Mouse (Mus musculus) embryo, embryonic 10.5 days (tissue): Measurements from ENCODE around the gene Dnajc6.

Experiments used
- DNase-seq: peaks from one replicate; pipeline ENCODE4 v3.0.0-alpha.2; 2015; ENCODE audit warnings: low spot score

Gene Dnajc6

GRCm38 (mm10) chr4:101507571-101508422 is 11.3 kb downstream of the Dnajc6 start:
- DNase-seq: peak; percentile 81

DNA sequence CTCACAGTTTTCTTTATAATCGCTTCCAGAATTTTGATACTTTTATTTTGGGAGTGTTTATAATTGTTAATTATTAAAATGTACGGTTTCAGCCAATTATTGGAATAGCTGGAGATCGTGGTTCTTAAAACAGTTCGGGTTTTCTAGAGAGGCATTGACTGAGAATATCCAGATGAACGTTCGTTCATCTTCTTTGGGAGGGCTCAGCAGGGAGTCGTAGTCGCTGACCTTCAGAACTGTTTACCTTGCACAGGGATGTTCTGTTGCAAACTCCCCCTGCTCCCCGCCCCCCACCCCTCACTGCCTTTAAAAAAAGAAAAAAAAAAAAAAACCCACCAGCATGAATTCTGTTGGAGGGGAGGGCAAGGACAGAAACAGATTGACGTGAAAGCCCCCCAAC is 12.0 kb downstream of the Dnajc6 start:
- peak; percentile 22 for DNase-seq

GRCm38 (mm10) chr4:101508851-101509577 is 12.6 kb downstream of the Dnajc6 start:
- peak; percentile 55 for DNase-seq

- peak; percentile 2 for DNase-seq
These were observed 13.9 kb downstream of the Dnajc6 start for GRCm38 (mm10) chr4:101510111-101510903.

DNA sequence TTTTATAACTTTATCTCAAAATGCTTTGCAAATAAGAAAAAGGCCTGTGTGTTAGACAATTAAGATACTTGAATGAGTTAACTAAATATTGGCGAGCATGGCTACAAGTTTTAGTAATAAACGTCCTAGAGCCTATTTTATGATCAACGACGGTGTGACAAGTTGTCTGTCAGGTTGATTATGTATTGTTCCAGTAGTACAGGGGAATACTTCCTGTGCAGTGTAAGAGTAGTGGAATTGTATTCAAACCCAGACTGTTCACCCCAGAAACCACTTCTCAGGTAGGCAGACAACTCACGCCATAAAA is 14.4 kb downstream of the Dnajc6 start:
- no peak for DNase-seq

DNA sequence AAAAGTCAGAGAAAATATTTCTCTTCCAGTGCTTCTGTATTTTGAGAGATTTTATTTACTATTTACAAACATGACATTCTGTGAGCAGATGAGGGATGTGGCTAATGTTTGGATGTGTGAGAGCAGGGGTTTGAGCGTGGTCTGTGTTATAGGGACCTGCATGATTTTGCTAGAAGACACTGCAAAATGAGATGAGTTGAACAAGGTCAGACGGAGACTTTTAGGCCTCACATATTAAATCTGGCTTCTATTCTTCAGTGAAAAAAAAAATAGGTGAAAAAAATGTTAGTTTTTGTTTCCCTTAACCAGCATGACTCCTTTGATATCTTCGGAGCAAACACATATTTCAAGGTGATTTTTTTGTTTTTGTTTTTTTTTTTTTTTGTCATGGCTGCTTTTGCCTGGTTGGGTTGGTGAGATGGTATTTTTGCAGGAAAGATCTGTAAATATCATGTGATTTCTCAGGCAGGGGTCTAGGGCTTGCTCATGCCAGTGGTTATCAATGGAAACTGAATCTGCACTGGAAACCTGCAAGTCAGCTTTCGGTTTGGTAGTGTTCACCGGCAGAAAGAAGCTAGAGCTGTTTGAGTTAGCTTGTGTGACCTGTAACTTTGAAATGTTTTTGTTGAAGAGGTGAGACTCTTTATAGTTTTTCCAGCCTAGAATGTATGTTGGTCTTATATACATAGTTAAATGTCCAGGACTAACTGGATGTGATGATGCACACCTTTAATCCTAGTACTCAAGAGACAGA is 15.5 kb downstream of the Dnajc6 start:
- no peak for DNase-seq

DNA sequence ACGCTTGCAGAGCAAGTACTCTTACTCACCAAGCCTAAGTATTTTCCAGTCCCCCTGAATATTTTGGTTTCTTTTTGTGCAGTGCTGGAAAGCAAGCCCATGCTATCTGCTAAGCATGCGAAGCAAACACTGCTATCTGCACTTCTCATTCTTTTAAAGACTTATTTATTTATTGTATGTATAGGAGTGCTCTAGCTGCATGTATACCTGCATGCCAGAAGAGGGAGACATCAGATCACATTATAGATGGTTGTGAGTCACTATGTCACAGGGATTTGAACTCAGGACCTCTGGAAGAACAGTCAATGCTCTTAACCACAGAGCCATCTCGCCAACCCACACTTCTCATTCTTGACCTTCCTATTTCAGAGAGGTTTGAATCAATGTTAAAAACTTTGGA is 16.8 kb downstream of the Dnajc6 start:
- DNase-seq: no peak

DNA sequence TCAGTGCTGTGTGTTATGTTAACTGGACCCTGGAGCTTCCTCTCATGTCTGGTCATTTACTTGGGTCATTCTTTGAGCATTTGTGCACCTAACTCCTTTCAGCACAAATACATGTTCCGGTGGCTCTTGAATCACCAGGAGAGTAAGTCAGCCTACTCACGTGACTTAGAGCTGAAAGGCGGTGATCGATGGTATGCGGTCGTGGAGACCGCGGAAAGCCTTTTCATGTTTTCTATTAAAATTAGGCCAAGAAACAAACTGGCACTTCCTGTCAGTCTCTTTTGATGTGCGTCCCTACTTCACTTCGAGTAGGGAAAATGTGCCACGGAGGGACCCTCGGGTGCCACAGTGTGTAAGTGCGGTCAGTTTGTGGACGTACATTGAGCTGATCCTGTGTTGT is 19.4 kb downstream of the Dnajc6 start:
- DNase-seq: no peak

DNA sequence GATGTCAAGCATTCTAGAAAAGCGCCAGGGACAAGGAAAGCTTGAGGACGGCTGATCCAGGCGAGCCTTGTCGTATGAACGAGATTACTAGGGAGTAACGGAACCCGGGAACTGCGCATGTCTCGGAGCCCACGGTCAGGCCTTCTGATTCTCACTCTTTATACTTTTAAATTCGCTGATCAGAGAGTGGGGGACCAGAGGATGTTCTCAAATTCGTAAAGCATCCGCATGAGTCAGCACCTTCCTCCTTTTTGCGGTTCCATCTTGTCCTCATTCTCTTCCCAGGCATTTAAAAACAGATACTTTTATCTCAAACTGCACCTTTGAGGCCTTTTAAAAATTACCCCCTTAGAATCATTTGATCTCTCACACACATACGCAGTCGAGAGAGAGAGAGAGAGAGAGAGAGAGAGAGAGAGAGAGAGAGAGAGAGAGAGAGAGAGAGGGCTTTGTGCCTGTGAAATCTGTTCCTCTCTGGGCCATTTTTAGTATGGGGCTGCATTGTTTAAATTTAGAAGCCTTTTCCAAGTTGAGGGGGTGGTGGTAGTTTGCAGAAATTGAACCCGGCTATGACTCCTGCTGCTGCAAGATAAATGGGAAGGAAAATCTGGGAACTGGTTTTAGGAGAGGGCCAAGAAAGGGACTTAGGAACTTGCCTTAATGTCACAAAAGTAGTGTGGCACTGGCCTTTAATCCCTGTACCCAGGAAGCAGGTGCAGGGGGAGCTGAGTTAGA is 20.2 kb downstream of the Dnajc6 start:
- DNase-seq: no peak

GRCm38 (mm10) chr4:101531901-101532300 is 35.5 kb downstream of the Dnajc6 start:
- DNase-seq: no peak

DNA sequence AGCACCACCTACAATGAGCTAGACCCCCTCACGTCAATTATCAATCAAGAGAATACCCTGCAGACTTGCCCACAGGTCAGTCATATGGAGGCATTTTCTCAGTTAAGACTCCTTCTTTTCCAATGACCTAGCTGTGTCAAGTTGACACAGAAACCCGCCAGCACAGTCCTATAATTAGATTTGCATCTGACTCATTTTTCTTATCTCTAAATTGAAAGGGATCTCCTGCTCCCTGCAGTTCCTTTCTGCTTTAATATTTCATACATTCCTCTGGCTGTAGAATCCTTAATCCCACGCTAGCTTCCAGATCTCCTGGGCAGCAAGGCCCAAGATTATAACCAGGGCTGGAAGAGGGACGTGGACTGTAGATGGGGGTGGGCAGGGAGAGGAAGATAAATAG is 44.1 kb downstream of the Dnajc6 start:
- DNase-seq: no peak

- DNase-seq: peak; percentile 40
These were observed 53.6 kb downstream of the Dnajc6 start for GRCm38 (mm10) chr4:101549958-101550591.

DNA sequence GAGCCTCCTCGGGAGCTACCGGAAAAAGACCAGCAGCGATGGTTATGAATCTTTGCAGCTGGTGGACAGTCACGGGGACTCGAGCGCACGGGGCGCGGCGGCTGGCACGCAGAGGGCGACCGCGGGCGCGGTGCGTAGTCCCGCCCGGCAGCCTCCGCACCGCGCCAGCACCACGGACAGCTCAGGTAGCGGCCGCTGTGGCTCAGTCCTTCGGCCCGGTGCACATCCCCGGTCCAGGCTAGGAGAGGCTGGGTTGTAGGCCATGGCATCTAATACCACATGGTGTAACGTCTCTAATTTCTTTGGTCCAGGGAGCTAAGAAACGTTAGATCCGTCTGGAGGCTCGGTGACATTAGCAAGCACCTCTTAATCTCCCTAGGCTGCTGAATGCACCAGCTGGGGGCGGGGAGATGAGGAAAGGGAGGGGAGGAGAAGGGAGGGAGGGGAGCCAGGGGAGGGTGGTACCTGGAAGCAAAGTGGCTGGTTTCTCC is 54.3 kb downstream of the Dnajc6 start:
- peak; percentile 73 for DNase-seq

- DNase-seq: no peak
These were observed 55.0 kb downstream of the Dnajc6 start for GRCm38 (mm10) chr4:101551425-101551824.

DNA sequence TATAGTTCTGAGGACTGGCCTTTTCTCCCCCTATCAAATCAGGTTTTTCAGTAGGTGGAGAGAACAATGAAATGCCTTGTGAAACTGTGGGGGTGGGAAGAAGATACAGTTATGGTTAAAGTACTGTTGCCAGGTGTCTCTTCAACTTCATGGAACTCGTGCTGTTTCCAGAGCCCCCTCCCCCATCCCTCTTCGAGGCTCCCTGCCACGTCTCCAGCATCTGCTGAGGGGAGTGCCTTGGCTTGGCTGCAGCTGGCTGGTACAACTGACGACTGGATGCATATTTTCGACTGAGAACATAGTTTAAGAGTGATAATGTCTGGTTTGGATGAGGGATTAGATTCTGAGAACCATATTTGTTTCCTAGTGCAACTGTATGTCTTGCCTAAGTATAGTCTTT is 55.9 kb downstream of the Dnajc6 start:
- DNase-seq: no peak

DNA sequence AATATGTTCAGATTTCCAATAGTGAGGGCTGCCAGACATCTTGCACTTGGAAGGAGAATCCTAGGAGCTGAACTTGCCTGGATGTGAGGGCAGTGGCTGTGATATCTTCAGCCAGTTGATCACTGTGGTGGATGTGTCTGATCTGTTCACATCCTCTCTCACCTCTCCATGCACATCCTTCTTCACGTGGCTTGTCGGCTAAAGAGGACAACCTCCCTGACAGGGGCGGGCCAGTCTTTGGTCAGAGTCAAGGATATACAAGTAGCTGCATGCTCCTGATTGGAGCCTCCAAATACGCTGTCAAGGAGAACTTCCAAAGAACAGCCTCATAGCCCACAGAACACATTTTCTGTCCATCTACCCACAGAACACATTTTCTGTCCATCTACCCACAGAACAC is 58.6 kb downstream of the Dnajc6 start:
- DNase-seq: no peak

DNA sequence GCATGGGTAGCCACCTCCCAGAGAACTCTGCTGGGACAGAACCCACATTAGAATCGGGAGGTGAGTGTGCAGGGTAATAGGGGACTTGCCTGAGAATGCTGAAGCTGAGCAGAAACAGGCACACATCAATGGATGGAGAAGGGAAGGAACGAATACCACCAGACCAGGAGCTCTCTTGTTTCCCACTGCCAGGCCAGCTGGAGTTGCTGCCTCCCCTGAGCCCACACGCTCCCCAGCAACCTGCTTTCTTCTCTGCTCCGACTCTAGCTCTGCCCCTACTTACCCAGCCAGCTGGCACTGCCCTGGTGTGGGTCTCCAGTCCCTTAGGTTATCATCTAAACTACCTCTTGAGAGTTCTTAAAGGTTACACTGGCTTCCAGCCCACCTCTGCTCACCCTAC is 63.7 kb downstream of the Dnajc6 start:
- DNase-seq: no peak

DNA sequence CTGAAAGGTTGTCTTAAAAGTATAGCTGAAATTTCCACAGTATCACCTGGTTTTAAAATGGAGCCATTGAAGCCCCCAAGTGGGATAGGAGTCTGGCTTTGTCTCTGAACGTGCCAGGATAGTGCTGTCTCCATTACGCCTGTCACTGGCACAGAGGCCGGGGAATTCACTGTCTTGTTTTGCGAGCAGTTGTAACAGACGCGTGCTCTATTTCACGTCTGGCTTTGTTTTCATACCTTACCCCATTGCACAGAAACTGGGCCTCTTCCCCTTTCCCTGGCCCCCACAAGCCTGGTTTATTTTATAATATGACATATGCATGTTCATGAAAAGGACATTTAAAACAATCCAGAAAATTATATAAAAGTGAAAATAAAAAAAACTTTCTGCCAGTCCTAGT is 66.4 kb downstream of the Dnajc6 start:
- no peak for DNase-seq

DNA sequence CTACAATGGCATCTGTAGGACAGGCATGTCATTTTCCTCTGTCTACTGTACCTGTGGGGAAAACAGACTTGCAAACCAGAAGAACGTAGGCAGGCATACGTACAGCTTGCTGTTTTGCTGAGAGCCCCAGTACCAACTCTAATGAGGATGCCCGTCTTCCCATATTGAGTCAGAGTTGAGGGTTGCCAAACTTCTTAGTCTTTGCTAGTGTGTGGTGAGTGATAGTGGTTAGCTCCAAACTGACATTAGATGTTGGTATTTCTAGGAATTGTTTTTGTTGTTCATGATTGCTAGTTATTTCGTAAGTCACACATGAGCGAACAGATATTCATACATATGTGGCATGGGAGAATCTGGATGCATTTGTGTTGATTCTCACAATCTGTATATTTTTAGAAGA is 67.2 kb downstream of the Dnajc6 start:
- DNase-seq: no peak

GRCm38 (mm10) chr4:101564746-101565417 is 68.4 kb downstream of the Dnajc6 start:
- no peak for DNase-seq
